Mouse (Mus musculus) embryonic facial prominence, embryonic 11.5 days (tissue): ENCODE results near the gene H2-M10.2. TPM values are rescaled to one million over a fixed set of nuclear protein-coding genes. Genes with fewer than 3 reads are reported as not detected.
"Not testable (repeated sequence)": the region's sequence is repeated elsewhere in the genome, so short reads cannot be mapped to it uniquely, and the experiment has no call there.

Experiments used
- ATAC-seq: fragments of 200-750 bp; cut with Nextera tagmentation; replicated peaks from 2 replicates; pipeline ENCODE4 v1.8.0; 2017; ENCODE audit warnings: low read depth; ENCODE audit not compliant: insufficient number of reproducible peaks, low FRiP score, low TSS enrichment
- DNase-seq: peaks from one replicate; pipeline ENCODE4 v3.0.0-alpha.2; 2015; ENCODE audit warnings: low spot score
- H3K27ac ChIP-seq: fragments of 300-500 bp; sonication (generic); replicated peaks from 2 replicates; pipeline ENCODE4 v1.5.1; 2014; ENCODE audit warnings: mild to moderate bottlenecking, low read depth, low read length, control low read depth
- H3K27me3 ChIP-seq: fragments of 300-500 bp; sonication (generic); 2 replicates; pipeline ENCODE4 v1.6.1; 2014; ENCODE audit warnings: mild to moderate bottlenecking, low read length, moderate library complexity, mixed read lengths; ENCODE audit not compliant: control insufficient read depth, insufficient read depth
- H3K36me3 ChIP-seq: fragments of 300-500 bp; sonication (generic); replicated peaks from 2 replicates; pipeline ENCODE4 v1.6.1; 2014; ENCODE audit warnings: low read depth, mild to moderate bottlenecking, low read length, moderate library complexity, mixed read lengths; ENCODE audit not compliant: control insufficient read depth, insufficient read depth
- H3K4me1 ChIP-seq: fragments of 300-500 bp; sonication (generic); 2 replicates; pipeline ENCODE4 v1.6.1; 2014; ENCODE audit warnings: low read length, mixed read lengths; ENCODE audit not compliant: control insufficient read depth, insufficient read depth
- H3K4me2 ChIP-seq: fragments of 300-500 bp; sonication (generic); 2 replicates; pipeline ENCODE4 v1.6.1; 2014; ENCODE audit warnings: low read depth, mild to moderate bottlenecking, control low read depth, low read length, moderate library complexity
- H3K4me3 ChIP-seq: fragments of 300-500 bp; sonication (generic); 2 replicates; pipeline ENCODE4 v1.5.1; 2014; ENCODE audit warnings: low read depth, low read length, control low read depth
- H3K9ac ChIP-seq: fragments of 300-500 bp; sonication (generic); replicated peaks from 2 replicates; pipeline ENCODE4 v1.6.1; 2014; ENCODE audit warnings: mild to moderate bottlenecking, control low read depth, low read length
- H3K9me3 ChIP-seq: fragments of 300-500 bp; sonication (generic); replicated peaks from 2 replicates; pipeline ENCODE4 v1.6.1; 2016; ENCODE audit warnings: mild to moderate bottlenecking, low read length, inconsistent platforms, mixed read lengths; ENCODE audit not compliant: control insufficient read depth
- WGBS: fragments of 180-500 bp; shearing (Covaris S2); extraction: QIAGEN DNeasy Blood & Tissue Kit; methylation state at CpG from one replicate; pipeline ENCODE4 v1.1.7; 2014; 5-methylcytosine and 5-hydroxymethylcytosine counted together
- polyA plus RNA-seq: library from polyadenylated mRNA; unstranded; fragments of >200 nt; fragmentation: Nextera tagmentation; extraction: Ambion mirVana; gene quantifications from 2 replicates; pipeline ENCODE4 v1.2.1, GENCODE M21; 2014

H2-M10.2 gene
- polyA plus RNA-seq, 1 experiment from 2014 or later, result not detected

DNA sequence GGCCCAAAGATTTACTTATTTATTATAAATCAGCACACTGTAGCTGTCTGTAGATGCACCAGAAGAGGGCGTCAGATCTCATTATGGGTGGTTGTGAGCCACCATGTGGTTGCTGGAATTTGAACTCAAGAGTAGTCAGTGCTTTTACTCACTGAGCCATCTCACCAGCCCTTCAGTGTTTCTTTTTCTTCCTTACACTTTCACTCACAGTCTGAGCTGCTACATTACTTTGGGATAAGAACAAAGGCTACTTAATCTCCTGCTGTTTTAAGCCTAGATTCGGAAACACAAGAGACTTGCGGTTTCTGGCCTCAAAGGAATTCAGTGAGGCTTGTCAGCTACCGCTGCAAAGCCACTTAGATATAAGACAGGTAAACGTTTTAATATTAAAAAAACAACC lies 42.3 kb downstream of the H2-M10.2 start:
- Histone ChIP-seq H3K9ac (no peak overlapping the region), H3K9me3 (no peaks in the 10 kb centered on the region), H3K4me3 (no peak overlapping the region), H3K27me3 (peaks cover 6% of the 10 kb centered on the region; the same call in 1 of the 2 replicates), H3K4me2 (no peak overlapping the region), H3K36me3 (no peaks in the 10 kb centered on the region), H3K27ac (no peak overlapping the region), H3K4me1 (no peaks in the 10 kb centered on the region)
- ATAC-seq (no peak), DNase-seq (no peak)
- 31% methylated on average over 5 of the region's 5 CpGs for WGBS

GRCm38 (mm10) chr17:36240637-36241213 lies 45.6 kb downstream of the H2-M10.2 start:
- ATAC-seq (peak; percentile 73; the same call in 1 of the 2 replicates), DNase-seq (peak; percentile 65)
- no peak overlapping the region for H3K27ac ChIP-seq

DNA sequence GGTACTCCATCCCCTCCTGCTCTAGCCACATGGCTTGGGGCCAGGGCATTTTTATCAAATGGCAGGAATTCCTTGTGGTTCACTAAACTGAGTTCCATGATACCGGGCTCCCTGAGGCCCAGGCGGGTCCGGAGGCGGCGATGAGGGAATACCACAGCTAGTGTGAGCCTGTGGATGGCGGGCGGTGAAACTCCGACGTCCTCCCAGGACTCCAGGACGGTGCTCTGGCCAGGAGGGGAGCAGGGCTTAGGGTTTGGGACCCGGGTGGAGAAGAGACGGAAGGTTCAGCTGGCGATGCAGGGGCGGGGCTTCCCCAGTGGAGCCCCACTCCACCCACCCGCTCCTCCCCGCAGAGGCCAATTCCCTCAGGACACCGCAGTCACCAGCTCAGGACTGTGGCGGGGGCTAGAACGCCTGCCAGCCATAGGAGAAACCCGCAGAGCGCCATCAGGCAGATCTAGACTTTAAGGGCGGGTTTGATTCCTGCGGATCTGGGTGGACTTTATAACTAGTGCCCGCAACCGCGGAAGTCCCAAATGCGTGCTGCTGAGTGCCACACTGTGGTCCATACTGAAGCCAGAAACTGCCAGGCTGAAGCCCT lies 48.9 kb downstream of the H2-M10.2 start:
- no peaks in the 10 kb centered on the region for H3K4me1 ChIP-seq
- peaks cover 15% of the 10 kb centered on the region for H3K27me3 ChIP-seq
- peak overlapping the region; percentile 41 for H3K4me2 ChIP-seq
- ATAC-seq, result 0 out of 2 replicates have a peak, but pooled peaks have one; percentile 63
- H3K9ac ChIP-seq, result no peak overlapping the region
- no peaks in the 10 kb centered on the region for H3K9me3 ChIP-seq
- DNase-seq, result no peak
- no peaks in the 10 kb centered on the region for H3K36me3 ChIP-seq
- WGBS, result 3% methylated on average over 26 of the region's 27 CpGs
- H3K4me3 ChIP-seq, result 0 out of 2 replicates have a peak overlapping the region, but pooled peaks have one; percentile 3
- H3K27ac ChIP-seq, result no peak overlapping the region

More at GRCm38 (mm10) chr17:36240637-36241213, 45.6 kb downstream of the H2-M10.2 start:
- Histone ChIP-seq H3K4me2 (no peak overlapping the region), H3K9ac (no peak overlapping the region), H3K4me1 (no peaks in the 10 kb centered on the region), H3K36me3 (no peaks in the 10 kb centered on the region), H3K9me3 (no peaks in the 10 kb centered on the region), H3K27me3 (peaks cover 13% of the 10 kb centered on the region), H3K4me3 (no peak overlapping the region)
- 8% methylated on average over 5 of the region's 5 CpGs for WGBS

DNA sequence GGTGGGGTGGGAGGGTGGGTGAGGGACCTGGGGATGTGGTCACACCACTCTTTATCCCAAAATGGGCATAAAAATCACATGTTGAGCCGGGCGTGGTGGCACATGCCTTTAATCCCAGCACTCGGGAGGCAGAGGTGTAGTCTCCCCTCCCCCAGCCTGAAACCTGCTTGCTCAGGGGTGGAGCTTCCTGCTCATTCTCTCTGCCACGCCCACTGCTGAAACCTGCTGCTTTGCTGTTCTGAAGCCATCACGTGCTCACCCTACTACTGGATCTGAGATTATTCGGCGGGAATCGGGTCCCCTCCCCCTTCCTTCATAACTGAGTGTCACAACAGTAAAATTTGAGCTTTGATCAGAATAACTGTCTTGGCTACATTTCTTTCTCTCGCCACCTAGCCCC lies 51.0 kb downstream of the H2-M10.2 start:
- not testable (repeated sequence) for H3K4me3 ChIP-seq, ATAC-seq, H3K9ac ChIP-seq, H3K4me2 ChIP-seq, DNase-seq, H3K27ac ChIP-seq, H3K9me3 ChIP-seq, H3K4me1 ChIP-seq, H3K36me3 ChIP-seq
- peaks cover 20% of the 10 kb centered on the region for H3K27me3 ChIP-seq
- 21% methylated on average over 8 of the region's 9 CpGs for WGBS

Other genes starting within 250 kb of the H2-M10.2 start
- 12.7 and 13.2 TPM in 2 replicates for gene H2-T22, start 243.7 kb downstream of the H2-M10.2 start, polyA plus RNA-seq
- not detected in 2 replicates for gene Gm6034, start 243.5 kb downstream of the H2-M10.2 start, polyA plus RNA-seq
- gene Gm11127, start 228.1 kb downstream of the H2-M10.2 start, polyA plus RNA-seq, result 0.20 TPM in 1 of 2 replicates, not detected in the other
- not detected in 2 replicates for gene Gm19684, start 164.8 kb downstream of the H2-M10.2 start, polyA plus RNA-seq
- gene Gm7030, start 157.1 kb downstream of the H2-M10.2 start, polyA plus RNA-seq, result not detected in 2 replicates
- gene Gm8909, start 118.0 kb downstream of the H2-M10.2 start, polyA plus RNA-seq, result not detected in 2 replicates
- gene H2-T3, start 96.2 kb downstream of the H2-M10.2 start, polyA plus RNA-seq, result not detected in 2 replicates
- gene Rpp21, start 28.4 kb downstream of the H2-M10.2 start, polyA plus RNA-seq, result 83.6 and 92.6 TPM in 2 replicates
- gene Trim39, start 14.2 kb downstream of the H2-M10.2 start, polyA plus RNA-seq, result 14.0 and 15.6 TPM in 2 replicates
- gene H2-M10.1, start 39.7 kb upstream of the H2-M10.2 start, polyA plus RNA-seq, result not detected in 2 replicates
- gene H2-M10.3, start 81.9 kb upstream of the H2-M10.2 start, polyA plus RNA-seq, result not detected in 2 replicates
- not detected in 2 replicates for gene H2-M10.4, start 175.8 kb upstream of the H2-M10.2 start, polyA plus RNA-seq